Mouse (Mus musculus) retina, embryonic 14.5 days (tissue): ENCODE results near the gene Mtap.

Experiments used
- DNase-seq: peaks from one replicate; pipeline ENCODE4 v3.0.0-alpha.2; 2015; ENCODE audit warnings: low spot score

The Mtap gene

GRCm38 (mm10) chr4:89212178-89212577 is 75.3 kb downstream of the Mtap start:
- no peak for DNase-seq
